Mouse (Mus musculus) spleen, adult 2 months (tissue): Measurements from ENCODE around the gene Grhl3.

Experiments used
- CTCF ChIP-seq: fragments of 200-500 bp; IDR thresholded peaks from 2 replicates; pipeline ENCODE4 v1.5.1; 2011; ENCODE audit warnings: mild to moderate bottlenecking, inconsistent platforms; ENCODE audit not compliant: insufficient read depth, insufficient read length, insufficient replicate concordance; ENCODE audit errors: extremely low read depth
- POLR2A ChIP-seq: fragments of 200-500 bp; IDR thresholded peaks from 2 replicates; pipeline ENCODE4 v1.6.1; 2011; ENCODE audit warnings: low read depth, low read length, inconsistent platforms

DNA sequence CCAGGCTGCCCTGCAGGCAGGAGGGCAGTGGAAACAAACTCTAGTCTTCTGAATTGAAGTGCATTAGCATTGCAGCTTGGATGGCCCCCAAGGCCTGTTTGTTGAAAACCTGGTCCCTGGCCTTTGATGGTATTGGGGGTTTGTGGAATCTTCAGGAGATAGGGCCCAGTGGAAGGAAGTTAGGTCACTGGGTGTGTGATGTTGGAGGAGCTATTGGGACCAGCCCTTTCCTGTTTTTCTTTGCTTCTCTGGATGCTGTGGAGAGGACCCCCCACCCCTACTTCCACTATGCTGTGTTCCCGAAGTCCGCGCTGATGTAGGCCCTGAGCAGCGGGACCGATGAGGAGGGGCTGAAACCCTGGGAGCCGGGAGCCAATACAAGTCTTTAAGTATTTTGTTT lies 75.3 kb downstream of the Grhl3 start:
- TF ChIP-seq CTCF (no peak), POLR2A (no peak)
